Mouse (Mus musculus) spleen, adult 12 weeks (tissue): ENCODE measurements at regions not wholly inside any gene's neighbourhood (a gene's known extent, or its start where the extent isn't known, plus 50 kb on each side); places are given as distances from the start of the nearest gene placed in this dataset.

ENCODE experiments used
- DNase-seq: peaks from one replicate; pipeline ENCODE4 v3.0.0; 2022; ENCODE audit warnings: low spot score

- no peak for DNase-seq
These were observed 266.6 kb upstream of the Klf3 start for GRCm38 (mm10) chr5:64536393-64537112.

- DNase-seq = no peak
These were observed 265.9 kb upstream of the Klf3 start for GRCm38 (mm10) chr5:64537113-64537780.

- no peak for DNase-seq
These were observed 261.4 kb upstream of the Klf3 start for GRCm38 (mm10) chr5:64541765-64542164.

- no peak for DNase-seq
These were observed 247.3 kb upstream of the Klf3 start for GRCm38 (mm10) chr5:64555931-64556330.

- DNase-seq = no peak
These were observed 236.5 kb upstream of the Klf3 start for GRCm38 (mm10) chr5:64566451-64567390.

- no peak for DNase-seq
These were observed 235.4 kb upstream of the Klf3 start for GRCm38 (mm10) chr5:64567813-64568212.

- DNase-seq = no peak
These were observed 234.9 kb upstream of the Klf3 start for GRCm38 (mm10) chr5:64568294-64568693.

GRCm38 (mm10) chr5:64574386-64574785, 228.8 kb upstream of the Klf3 start:
- no peak for DNase-seq

- DNase-seq = no peak
These were observed 227.3 kb upstream of the Klf3 start for GRCm38 (mm10) chr5:64575896-64576295.

GRCm38 (mm10) chr5:64576426-64577262, 226.5 kb upstream of the Klf3 start:
- DNase-seq = no peak

GRCm38 (mm10) chr5:64577424-64577823, 225.8 kb upstream of the Klf3 start:
- DNase-seq = no peak

GRCm38 (mm10) chr5:64578536-64578935, 224.7 kb upstream of the Klf3 start:
- DNase-seq = no peak

GRCm38 (mm10) chr5:64579086-64579485, 224.1 kb upstream of the Klf3 start:
- DNase-seq = no peak

GRCm38 (mm10) chr5:64579494-64580339, 223.5 kb upstream of the Klf3 start:
- no peak for DNase-seq

GRCm38 (mm10) chr5:64580340-64580723, 222.9 kb upstream of the Klf3 start:
- DNase-seq = no peak

GRCm38 (mm10) chr5:64580786-64581445, 222.3 kb upstream of the Klf3 start:
- no peak for DNase-seq

- no peak for DNase-seq
These were observed 221.7 kb upstream of the Klf3 start for GRCm38 (mm10) chr5:64581461-64581860.

- DNase-seq = no peak
These were observed 221.2 kb upstream of the Klf3 start for GRCm38 (mm10) chr5:64582031-64582430.

GRCm38 (mm10) chr5:64584308-64584707, 218.9 kb upstream of the Klf3 start:
- DNase-seq = no peak

GRCm38 (mm10) chr5:64585076-64585786, 218.0 kb upstream of the Klf3 start:
- no peak for DNase-seq
